ENCODE assay signal across 8 mouse cellular contexts in the genomic region with DNA sequence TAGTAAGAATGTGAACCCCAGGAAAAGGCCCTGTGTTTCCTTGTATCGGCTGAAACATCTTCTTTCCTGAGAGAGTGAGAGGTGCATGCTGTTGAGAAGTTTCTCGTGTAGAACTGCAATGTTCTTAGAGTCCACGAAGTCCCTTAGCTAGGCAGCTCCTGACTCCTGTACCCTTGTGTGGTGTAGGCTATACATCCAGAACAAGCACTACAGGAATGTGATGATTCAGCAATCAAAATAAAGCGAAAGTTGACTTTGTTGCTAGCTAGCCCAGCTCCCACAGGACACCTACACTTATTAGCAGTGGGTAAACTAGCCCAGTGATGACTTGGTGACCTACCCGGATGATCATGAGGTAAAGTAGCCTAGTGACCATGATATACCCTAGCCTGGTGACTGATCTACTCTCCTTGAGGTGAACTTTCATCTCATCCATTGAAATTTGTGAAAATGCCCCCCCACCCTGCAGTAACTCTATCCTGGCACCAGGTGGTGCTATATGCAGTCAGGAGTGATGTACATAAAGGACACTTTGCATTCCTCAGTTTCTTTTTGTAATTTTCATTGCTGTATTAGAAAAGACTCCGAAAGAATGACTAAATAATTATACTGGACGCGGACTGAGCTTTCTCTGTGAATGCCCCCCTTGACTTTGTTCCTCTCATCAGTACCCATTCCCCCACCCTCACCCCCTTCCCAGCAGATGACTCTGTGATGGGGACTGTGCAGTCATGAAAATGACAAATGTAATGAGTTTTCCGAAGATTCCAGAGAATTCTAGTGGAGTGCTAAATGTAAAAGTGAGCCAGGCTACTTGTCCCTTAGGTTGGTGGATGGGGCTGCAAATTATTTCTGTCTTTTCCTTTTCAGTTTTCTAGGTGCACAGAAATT.
A peak's percentile ranks its signal among the peaks of the same experiment; 100 is the strongest.
DNase-seq lines count a peak whose midpoint lies in the region.

No protein-coding gene starts in this region.

- DNase-seq in adrenal gland, adult 2 months: peak; percentile 30
- no peak for DNase-seq in adrenal gland, adult 8-10 months
- DNase-seq in CD4-positive helper T cell, adult 2 months (ENCODE audit: low read depth, low spot score): peak; percentile 42
- DNase-seq in cerebellum, adult 9-10 months: peak; percentile 74
- DNase-seq in frontal cortex, postnatal 10 days (ENCODE audit: low spot score in 2 of 2): peak; percentile 31 to 55
- peak; percentile 56 for DNase-seq in kidney, postnatal 10 days
- DNase-seq in lung, postnatal 25 days (ENCODE audit: low spot score): peak; percentile 10
- DNase-seq in right cerebral cortex, postnatal 10 days (ENCODE audit: low spot score in 2 of 2): peak; percentile 61 to 72
